Mouse (Mus musculus) bone marrow, adult 2 months (tissue): ENCODE measurements around the gene Npdc1.

Experiments
- CTCF ChIP-seq: fragments of 200-500 bp; IDR thresholded peaks from 2 replicates; pipeline ENCODE4 v1.5.1; 2011; ENCODE audit warnings: low read length, control low read depth; ENCODE audit not compliant: control insufficient read depth, insufficient read depth
- POLR2A ChIP-seq: fragments of 200-500 bp; IDR thresholded peaks from 2 replicates; pipeline ENCODE4 v1.6.1; 2011; ENCODE audit warnings: low read depth, mild to moderate bottlenecking, control low read depth, low read length, borderline replicate concordance; ENCODE audit not compliant: control insufficient read depth

DNA sequence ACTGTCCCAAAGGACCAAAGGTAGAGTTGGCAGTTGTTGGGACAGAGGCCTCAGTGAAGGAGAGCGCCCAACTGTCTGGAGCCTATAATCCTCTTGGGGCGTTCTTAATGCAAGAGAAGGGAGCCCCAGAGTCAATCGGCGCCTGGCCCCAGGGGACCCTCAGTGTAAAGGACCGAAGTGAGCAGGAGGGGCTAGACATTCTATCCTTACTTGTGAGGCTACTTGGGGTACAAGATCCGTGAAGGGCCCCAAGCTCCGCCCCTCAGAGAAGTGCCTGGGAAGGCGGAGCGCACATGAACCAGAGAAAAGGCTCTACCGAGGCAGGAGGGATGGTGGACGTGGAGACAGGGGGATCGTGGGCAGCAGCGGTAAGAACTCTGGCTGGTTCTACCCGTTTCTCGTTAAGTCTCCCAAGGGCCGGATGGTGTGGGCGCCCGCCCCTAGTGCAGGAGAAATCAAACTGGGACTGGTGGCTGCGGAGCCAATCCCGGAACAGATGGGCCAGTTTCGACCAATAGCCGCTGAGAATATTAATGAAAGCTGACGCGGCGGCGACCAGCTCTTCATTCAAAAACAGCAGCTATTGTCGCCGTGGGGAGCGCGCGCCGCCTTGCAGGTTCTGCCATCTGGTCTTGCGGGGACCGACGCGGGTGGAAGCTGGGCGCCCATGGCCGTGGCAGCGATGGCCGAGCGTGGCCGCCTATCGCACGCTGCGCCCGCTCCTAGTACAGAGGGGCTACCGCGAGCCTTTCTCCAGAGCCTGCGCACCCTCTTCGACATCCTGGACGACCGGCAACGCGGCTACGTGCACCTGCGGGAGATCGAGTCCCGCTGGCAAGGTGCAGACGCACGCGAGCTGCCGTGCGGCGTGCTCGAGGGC lies 27.1 kb upstream of the Npdc1 start, which contains the start of gene Sapcd2:
- TF ChIP-seq POLR2A (peak; percentile 78), CTCF (no peak)
